Mouse (Mus musculus): Measurements from ENCODE around the gene St6galnac6. TPM values are rescaled to one million over a fixed set of nuclear protein-coding genes. Genes with fewer than 3 reads are reported as not detected.

St6galnac6 gene
- polyA plus RNA-seq, 1 experiment from 2014 or later, result 38.2 TPM

DNA sequence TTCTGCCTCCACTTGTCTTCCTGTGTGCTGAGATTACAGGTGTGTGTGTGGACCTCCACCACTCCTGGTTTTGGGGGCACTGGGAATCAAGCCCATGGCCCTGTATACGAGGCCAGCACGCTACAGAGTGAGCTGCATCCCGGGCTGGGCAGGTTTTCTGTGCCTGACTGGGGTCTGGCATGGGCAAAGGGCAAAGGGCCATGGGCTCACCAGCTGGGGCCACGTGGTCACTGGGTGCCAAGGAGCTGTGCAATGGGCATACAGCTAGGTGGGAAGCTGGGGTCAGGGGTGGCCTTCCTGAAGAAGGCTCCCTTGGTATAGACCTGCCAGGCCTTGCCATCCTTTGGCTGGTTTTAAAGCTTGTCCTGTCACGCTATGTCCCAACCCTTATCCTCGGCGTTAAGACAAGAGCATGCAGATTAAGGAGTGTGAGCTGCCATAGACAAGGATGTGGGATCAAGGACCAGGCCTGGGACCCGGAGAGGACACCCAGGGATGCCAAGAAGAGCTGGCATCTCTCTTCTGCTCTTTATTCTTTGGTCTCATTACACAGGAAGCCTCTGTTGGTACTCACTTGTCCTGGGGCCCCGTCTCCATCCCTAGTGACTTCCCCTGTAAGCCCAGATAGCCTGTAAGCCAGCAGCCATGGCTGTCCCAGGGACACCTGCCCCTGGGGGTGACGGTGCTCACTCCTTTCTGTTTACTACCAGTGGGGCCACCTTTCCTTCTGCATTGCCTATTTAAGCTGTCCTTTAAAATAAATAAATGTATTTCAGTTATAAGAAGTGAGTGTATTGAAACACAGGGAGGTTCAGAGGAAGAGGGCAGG lies 35.0 kb downstream of the St6galnac6 start:
- ChIA-PET POLR2A (no interaction called here), CTCF (interaction anchor here (0.8 to 4.9 kb wide), 3 partner anchors 15 to 55 kb away, joined by 3 to 20 read pairs (median 3); no protein-coding TSS in a partner anchor)
- TF ChIP-seq CTCF (IDR thresholded peaks at IDR 0.05), result no peak
- H3K27me3 ChIP-seq, result no peaks in the 10 kb centered on the region
- in situ Hi-C loops (cut with MboI; ENCODE audit: low pct_unique_long_range_greater_than_20kb), result loop anchor here (5.0 kb wide), 1 partner anchor 53 kb away; no protein-coding TSS in a partner anchor
- DNase-seq (ENCODE audit: low read depth, low spot score), result no peak
- no peak for ATAC-seq

DNA sequence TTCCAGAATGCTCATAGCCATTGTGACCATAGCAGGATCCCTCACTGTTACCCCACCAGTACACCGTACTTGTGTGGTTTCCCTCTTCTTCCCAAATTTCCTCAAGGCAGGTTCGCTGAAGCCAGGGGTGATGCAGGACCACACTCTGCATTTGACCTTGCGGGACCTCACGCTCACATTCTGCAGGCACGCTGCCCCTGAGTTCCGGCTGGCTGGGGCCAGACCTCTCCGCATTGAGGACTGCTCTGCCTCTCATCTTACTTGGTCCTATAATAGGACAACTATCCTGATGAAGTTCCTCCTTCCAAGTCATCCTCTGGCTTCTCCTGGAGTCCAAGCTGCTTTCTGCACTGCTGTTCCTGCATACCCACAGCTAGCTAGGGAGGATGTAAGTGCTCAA lies 37.1 kb downstream of the St6galnac6 start:
- DNase-seq (ENCODE audit: low read depth, low spot score) (no peak), ATAC-seq (no peak)
- no peak for TF ChIP-seq CTCF (IDR thresholded peaks at IDR 0.05)
- no peaks in the 10 kb centered on the region for H3K27me3 ChIP-seq
- CTCF ChIA-PET, result interaction anchor here (4.9 kb wide), 1 partner anchor 53 kb away, joined by 20 read pairs; no protein-coding TSS in a partner anchor
- in situ Hi-C loops (cut with MboI; ENCODE audit: low pct_unique_long_range_greater_than_20kb), result no loop called here
- POLR2A ChIA-PET, result interaction anchor here (0.9 kb wide), 1 partner anchor 10 kb away, joined by 6 read pairs; the partner anchor contains the start of gene Eng

DNA sequence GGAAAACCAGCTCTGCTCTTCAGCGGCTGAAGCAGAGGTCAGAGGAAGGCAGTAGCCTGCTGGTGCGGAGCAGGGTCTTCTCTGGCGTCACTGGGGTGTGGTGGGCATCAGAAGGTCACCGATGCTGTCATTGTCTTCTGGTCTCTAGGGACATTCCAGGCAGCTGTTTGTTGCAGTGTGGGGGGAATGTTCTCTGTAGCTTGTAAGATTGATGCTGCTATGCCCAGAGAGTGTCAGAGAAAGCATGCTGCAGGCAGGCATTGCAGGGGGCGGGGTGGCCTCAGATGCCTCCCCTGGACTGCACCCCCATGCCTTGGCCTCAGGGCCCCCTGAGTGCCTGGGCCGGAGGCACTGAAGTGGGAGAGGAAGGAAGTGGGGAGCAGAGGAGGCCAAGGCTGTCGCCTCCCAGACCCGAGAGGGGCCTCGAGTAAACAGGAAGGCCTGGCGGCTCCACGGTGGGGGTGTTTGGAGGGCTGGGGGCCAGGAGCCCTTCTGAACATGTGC lies 38.3 kb downstream of the St6galnac6 start:
- CTCF ChIA-PET, result interaction anchor here (4.9 kb wide), 1 partner anchor 51 kb away, joined by 20 read pairs; no protein-coding TSS in a partner anchor
- in situ Hi-C loops (cut with MboI; ENCODE audit: low pct_unique_long_range_greater_than_20kb), result no loop called here
- TF ChIP-seq CTCF (IDR thresholded peaks at IDR 0.05), result no peak
- POLR2A ChIA-PET, result interaction anchor here (0.8 to 0.9 kb wide), 2 partner anchors 9 to 47 kb away, joined by 5 to 6 read pairs; partner anchors contain the start of gene Eng
- ATAC-seq, result no peak
- no peak for DNase-seq (ENCODE audit: low read depth, low spot score)
- no peaks in the 10 kb centered on the region for H3K27me3 ChIP-seq

DNA sequence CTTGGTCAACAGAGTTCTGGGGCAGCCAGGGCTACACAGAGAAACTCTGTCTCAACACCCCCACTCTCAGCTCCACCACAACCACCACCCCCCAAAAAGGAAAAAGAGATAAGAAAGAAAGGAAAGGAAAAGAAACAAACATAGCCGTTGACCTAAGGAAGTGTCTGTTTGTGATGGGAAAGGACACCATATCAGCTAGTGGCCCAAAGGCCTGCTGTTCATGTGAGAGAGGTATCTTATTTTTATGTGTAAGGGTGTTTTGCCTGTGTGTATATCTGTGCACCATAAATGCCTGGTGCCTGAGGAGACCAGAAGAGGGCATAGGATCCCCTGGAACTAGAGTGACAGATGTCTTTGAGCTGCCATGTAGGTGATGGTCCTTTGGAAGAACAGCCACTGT lies 40.1 kb downstream of the St6galnac6 start:
- ATAC-seq (no peak), DNase-seq (ENCODE audit: low read depth, low spot score) (no peak)
- ChIA-PET POLR2A (no interaction called here), CTCF (interaction anchor here (1.8 kb wide), 1 partner anchor 50 kb away, joined by 7 read pairs; no protein-coding TSS in a partner anchor)
- TF ChIP-seq CTCF (IDR thresholded peaks at IDR 0.05), result no peak
- H3K27me3 ChIP-seq, result no peaks in the 10 kb centered on the region
- in situ Hi-C loops (cut with MboI; ENCODE audit: low pct_unique_long_range_greater_than_20kb), result no loop called here

DNA sequence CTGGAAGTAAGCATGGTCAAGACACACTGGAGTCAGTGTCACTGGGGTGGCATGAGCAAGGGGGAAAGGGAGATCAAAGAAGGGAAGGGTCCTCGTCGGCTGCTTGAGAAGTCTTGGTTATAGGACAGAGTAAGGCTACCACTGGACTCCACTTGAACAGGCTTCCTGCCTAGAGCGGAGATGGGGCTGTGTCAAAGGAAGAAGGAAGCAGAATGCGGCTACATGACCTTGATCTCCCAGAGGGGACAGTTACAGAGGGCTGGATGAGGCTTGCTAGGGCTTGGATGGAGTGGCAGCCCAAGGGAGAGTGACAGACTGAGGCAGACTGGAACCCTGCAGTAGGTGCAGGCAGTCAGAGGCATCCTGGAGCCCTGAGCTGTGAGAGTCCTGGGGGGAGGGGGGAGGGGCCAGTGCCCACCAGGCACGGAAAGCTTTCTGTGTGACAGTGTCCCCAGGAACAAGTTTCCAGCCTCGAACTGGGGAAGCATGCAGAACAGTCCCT lies 41.1 kb downstream of the St6galnac6 start:
- ChIA-PET POLR2A (no interaction called here), CTCF (interaction anchor here (1.8 kb wide), 1 partner anchor 49 kb away, joined by 7 read pairs; no protein-coding TSS in a partner anchor)
- no peaks in the 10 kb centered on the region for H3K27me3 ChIP-seq
- in situ Hi-C loops (cut with MboI; ENCODE audit: low pct_unique_long_range_greater_than_20kb), result no loop called here
- ATAC-seq (no peak), DNase-seq (ENCODE audit: low read depth, low spot score) (no peak)
- TF ChIP-seq CTCF (IDR thresholded peaks at IDR 0.05), result no peak

DNA sequence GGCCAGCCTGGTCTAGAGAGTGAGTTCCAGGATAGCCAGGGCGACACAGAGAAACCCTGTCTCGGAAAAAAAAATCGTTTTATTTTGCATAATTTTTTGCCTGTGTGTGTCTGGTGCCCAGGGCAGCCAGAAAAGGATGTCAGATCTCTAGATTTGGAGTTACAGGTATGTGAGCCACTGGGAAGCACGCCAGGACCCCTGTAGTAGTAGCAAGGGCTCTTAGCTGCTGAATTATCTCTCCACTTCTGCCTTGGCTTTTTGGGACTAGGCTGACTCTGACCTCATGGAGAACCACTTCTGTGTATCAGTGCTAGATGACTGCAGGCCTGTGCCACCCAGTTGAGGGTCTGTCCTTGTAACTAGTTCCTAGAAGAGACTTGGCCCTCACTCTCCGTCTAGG lies 42.3 kb downstream of the St6galnac6 start:
- ChIA-PET POLR2A (no interaction called here), CTCF (no interaction called here)
- no peak for TF ChIP-seq CTCF (IDR thresholded peaks at IDR 0.05)
- DNase-seq (ENCODE audit: low read depth, low spot score), result no peak
- no peak for ATAC-seq
- in situ Hi-C loops (cut with MboI; ENCODE audit: low pct_unique_long_range_greater_than_20kb), result no loop called here
- H3K27me3 ChIP-seq, result no peaks in the 10 kb centered on the region

DNA sequence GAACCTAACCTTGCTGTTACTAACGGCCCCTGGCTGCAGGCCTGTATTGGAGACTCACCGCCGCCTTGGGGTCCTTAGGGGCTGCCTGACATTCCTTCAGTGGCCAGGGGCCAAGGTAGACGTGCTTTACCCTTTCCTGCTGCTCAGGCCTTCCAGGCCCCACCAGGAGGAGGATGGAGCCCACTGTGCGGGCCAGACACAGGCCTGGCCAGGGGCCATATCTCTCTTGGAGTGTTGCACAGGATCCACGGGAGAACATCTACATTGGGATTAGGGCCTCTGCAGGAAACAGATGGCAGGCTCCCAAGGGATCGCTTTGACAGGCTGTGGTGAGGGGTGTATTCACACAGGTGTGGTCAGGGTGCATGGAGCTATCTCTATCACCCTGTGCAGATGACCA lies 43.3 kb downstream of the St6galnac6 start:
- ChIA-PET CTCF (interaction anchor here (1.1 kb wide), 1 partner anchor 42 kb away, joined by 3 read pairs; no protein-coding TSS in a partner anchor), POLR2A (no interaction called here)
- in situ Hi-C loops (cut with MboI; ENCODE audit: low pct_unique_long_range_greater_than_20kb), result no loop called here
- DNase-seq (ENCODE audit: low read depth, low spot score) (no peak), ATAC-seq (no peak)
- H3K27me3 ChIP-seq, result no peaks in the 10 kb centered on the region
- TF ChIP-seq CTCF (IDR thresholded peaks at IDR 0.05), result no peak

DNA sequence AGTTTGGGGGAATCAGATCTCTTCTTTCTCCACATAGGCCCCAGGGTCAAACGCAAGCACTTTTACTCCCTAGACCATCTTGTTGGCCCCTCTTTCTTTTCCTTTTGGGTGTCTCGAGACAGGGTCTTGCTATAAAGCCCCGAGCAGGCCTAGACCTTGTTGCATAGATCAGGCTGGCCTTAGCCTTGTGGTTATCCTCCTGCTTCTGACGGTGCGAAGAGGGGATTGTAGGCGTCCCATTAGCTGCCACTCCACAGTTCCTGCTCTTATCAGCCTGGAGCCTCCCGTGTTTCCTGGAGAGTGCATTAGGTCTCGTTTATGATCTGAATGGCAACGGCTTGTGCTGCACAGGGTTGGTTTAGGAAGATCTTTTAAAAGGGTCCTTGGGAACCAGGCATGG lies 44.6 kb downstream of the St6galnac6 start:
- no peak for TF ChIP-seq CTCF (IDR thresholded peaks at IDR 0.05)
- no peaks in the 10 kb centered on the region for H3K27me3 ChIP-seq
- DNase-seq (ENCODE audit: low read depth, low spot score) (no peak), ATAC-seq (no peak)
- ChIA-PET POLR2A (no interaction called here), CTCF (interaction anchor here (0.7 kb wide), 1 partner anchor 45 kb away, joined by 3 read pairs; no protein-coding TSS in a partner anchor)
- in situ Hi-C loops (cut with MboI; ENCODE audit: low pct_unique_long_range_greater_than_20kb), result no loop called here

DNA sequence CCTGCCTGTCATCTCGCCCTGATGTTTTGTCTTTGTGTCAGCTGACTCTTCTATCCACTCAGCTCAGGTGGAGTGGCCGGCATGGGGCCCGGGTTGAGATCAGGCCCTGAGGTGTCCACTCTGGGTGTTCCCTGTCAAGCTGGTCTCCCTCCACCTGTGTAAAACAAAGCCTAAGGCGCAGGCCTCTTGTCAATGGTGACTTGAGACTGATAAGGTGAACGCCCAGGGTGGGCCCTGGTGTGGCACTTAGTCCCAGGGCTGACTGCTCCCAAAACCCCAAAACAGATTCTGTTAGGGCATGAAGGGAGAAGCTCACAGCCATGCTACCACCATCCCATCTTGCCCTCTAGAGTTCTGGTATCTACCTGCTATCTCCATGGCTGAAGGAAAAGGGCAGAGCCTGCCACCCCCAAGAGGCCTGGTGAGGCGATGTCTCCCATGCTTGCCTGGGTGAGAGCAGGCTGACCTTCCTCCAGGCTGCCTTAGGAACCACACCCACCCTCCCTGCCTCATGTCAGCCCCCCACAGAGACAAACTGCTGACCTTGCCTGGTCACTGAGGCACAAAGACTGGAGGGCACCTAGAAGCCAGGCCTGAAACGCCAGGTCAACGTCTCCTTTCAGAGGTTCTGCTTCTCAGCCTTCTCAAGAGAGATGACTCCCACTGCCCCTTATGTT lies 45.4 kb downstream of the St6galnac6 start:
- no peak for ATAC-seq
- in situ Hi-C loops (cut with MboI; ENCODE audit: low pct_unique_long_range_greater_than_20kb), result no loop called here
- POLR2A ChIA-PET, result no interaction called here

DNA sequence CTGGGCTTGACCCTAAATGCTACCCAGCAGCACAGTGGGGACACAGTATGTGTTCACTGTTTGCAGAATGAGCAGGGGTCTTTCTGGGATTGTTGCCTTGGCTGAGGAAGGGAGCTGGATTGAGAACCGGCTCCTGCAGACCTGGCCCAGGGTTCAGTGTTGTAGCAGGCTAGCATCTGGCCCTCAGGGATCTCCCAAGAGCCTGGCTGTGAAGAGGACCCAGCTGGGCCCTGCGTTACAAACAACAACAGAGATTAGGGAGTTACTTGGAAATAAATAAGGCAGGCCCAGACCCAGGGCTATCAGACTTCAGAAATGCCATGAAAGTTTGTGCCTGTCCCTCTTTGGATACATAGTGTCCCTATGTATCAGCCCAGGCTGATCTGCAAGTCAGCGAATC lies 46.1 kb downstream of the St6galnac6 start:
- CTCF ChIA-PET, result interaction anchor here (1.0 to 2.1 kb wide), 2 partner anchors 13 to 43 kb away, joined by 4 to 6 read pairs; no protein-coding TSS in a partner anchor
- ATAC-seq (no peak), DNase-seq (ENCODE audit: low read depth, low spot score) (no peak)
- no peaks in the 10 kb centered on the region for H3K27me3 ChIP-seq
- in situ Hi-C loops (cut with MboI; ENCODE audit: low pct_unique_long_range_greater_than_20kb), result no loop called here
- POLR2A ChIA-PET, result no interaction called here
- TF ChIP-seq CTCF (IDR thresholded peaks at IDR 0.05), result no peak

More for the DNA sequence above, 45.4 kb downstream of the St6galnac6 start:
- TF ChIP-seq CTCF (IDR thresholded peaks at IDR 0.05), result no peak
- DNase-seq (ENCODE audit: low read depth, low spot score), result no peak
- CTCF ChIA-PET, result interaction anchor here (2.1 kb wide), 1 partner anchor 44 kb away, joined by 6 read pairs; no protein-coding TSS in a partner anchor
- no peaks in the 10 kb centered on the region for H3K27me3 ChIP-seq

All from Patski (cell line).